Mouse (Mus musculus): Measurements from ENCODE around the gene Kcns1.
A peak's percentile ranks its signal among the peaks of the same experiment; 100 is the strongest.

Gene Kcns1

DNA sequence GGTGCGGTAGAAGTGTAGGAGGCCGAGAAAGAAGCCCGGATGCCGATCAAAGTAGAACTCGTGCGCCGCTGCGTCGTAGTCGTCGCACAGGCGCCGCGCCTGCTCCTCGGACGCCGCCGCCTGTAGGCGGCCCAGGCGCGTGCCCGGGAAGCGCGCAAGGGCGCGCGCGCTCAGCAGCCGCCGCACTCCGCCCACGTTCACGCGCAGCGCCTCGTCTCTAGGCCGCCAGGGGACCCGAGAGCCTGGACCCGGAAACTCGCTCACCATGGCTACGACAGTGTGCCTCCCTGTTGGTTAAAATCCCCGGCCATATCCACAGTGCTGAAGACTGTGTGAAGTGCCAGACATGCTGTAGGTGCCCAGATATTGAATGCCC is 2.4 kb downstream of the Kcns1 start:
- peak in 1 of 2 experiments; percentile 10 for DNase-seq

DNA sequence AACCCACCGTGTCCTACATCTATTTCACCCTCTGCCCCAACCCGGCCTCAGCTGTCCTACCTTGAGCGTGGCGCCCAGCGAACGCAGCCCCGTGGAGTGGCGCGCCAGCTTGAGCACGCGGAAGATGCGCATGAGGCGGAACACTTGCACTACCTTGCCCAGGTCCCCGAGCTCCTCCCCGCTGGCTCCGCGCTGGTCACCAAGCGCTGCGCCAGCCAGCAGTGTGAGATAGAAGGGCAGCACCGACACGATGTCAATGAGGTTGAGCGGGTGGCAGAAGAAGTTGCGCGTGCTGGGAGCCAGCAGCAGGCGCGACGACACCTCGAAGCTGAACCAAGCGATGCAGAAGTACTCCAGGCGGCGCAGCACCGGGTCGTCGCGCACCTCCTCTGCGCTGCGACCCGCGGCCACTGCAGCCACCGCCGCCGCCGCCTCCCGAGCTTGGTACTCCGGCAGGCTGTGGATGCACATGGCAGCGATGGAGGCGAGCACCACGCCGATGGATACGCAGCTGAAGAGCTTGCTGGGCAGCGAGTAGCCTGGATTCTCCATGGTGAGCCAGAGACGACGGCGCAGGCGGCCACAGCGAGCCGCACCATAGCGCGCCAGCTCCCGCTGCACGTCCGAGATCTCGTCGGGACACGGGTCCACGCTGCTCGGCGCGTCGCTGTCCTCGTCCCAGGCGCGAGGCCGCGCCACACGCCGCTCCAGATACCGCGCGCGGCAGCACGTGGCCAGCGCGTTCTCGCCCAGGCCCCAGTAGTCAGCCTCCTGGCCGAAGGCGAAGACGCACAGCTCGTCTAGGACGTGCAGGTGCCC is 3.0 kb downstream of the Kcns1 start:
- DNase-seq = no peak

DNA sequence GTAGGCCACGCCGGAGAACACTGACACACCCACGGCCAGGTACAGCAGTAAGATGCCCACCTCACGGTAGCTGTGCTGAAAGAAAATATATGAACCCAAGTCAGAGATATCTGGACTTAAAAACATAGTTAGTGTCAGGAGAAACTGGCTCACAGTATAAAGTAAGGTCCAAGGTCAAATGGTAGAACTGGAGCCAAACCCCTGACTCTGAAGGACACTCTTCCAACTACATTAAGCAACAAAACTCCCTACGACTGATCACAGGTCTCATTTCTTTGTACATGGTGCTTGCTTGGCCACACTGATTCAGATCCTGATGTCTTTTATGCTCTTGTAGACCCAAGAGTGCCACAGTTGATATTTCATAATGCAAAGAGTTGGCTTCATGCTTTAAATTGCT is 6.0 kb downstream of the Kcns1 start:
- no peak for DNase-seq

DNA sequence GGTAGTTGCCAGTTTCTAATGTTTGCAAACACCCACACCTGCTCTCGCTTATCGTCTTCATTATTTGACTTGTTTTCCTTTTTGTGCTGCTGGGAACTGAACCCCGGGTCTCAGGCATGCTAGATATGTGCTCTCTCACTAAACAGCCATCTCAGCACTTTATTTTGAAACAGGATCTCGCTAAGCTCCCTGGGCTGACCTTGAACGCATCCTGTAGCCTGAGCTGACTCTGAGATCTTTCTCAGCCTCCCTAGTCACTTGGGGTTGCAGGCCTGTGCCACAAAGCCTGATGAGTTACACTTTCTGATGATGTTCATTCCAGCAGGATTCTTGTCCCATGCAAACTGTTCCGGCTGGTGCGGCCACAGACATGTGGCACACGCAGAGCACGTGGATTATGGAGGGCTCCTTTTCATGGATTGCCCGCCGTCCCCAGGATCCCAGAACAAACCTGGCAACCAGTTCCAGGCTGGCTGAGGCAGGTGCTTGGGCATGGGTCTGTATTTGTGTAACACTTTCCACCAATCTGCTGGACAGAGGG is 9.3 kb downstream of the Kcns1 start:
- DNase-seq = no peak

DNA sequence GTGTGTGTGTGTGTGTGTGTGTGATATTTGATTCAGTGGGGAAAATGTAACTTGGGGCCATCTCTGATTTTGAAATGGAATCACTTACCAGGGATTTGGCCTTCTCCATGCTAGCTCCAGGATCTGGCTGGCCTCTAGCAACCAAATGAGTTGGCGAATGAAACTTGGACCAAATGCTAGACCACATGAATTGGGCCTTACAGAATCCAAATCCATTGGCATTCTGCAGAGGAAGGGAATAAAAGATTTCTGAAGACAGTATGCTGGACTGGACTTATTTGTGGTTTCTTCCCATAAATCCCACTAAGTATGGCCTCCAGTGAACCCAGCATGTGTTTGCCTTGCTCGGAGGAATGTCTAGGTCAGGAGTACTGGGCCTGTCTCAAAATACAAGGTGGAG is 12.1 kb downstream of the Kcns1 start:
- DNase-seq = no peak

DNA sequence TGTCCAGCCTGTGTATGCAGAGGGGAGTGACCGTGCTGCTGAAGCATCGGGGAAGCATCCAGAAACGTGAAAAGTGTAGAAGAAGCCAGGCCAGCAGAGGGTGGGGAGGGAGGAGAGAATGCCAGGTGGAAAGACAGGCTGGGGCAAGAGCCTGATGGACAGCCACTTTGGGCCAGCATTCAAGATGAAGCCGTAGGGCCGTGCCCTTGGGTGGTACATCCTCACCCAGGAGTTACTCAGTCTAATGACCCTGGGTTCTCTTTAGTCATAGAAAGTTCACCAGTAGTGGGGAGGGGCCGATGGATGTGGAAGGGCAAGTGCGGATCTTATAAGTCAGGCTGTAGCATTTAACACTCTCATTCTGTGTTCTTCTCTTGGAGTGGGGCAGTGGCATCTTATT is 14.8 kb downstream of the Kcns1 start:
- DNase-seq = no peak

DNA sequence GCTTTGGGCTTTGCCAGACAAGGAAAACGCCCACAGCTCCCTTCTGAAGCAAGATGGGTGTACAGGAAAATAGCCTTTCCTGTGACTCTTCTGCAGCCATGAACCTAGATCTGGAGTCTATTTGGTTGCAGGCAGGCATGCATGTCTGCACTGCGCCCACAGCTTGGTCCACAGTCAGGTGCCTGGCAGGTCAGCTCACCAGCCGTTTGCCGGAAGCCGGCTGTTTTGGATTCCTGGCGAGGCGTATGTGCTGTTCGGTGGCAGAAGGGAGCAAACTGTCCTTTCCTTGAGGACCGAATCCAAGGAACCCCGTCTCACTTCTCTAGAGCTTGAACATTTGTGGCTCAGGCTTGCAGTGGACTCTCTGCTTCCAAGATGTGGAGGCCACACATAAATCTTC is 16.9 kb downstream of the Kcns1 start:
- DNase-seq = no peak

DNA sequence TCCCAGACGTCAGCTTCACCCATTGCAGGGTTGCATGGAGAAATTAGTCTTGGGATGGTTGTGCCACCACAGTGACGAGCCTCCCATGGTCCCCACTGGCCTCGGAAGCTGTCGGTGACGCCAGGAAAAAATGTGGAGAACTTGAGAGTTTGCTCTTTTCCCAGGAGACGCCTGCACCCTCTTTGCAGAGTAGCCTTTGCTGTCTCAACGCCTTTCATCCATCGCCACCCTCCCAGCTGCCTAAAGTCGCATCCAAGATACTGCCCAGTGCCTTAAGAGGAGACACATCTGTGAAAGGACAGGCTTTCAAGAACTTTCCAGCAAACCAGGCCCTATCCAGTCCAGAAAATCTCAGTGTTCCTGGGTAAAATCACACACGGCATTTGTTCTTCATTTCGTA is 18.6 kb downstream of the Kcns1 start:
- no peak for DNase-seq

DNA sequence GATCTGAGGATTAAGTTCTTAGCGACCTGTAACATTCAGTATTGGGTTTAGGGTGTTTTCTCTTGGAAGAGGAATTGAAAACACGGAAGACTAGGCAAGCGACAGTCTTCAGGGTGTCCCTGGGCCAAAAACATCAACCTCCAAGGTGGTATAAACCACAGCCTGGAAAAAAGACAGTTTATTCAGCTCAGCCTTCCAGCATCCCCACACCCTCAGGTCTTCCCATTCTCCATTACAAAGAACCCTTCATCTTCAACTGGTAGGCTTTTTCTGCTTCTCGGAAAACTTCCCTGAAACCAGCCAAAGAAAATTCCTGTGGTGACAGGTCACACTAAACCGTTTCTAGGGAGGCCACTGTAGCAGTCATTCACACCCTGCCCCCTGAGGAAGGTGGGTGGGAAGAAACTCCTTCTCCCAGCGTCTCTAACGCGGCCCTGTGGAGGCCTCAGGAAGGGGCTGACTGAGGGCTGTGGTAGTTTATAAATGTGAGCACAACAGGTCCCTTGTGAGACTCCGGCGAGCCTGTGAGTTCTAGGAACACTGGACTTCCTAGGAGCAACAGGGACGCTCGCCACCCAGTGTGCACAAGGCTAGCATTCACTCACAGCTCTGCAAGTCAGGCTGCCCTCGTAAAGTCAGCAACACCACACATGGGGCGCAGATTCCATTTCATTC is 20.7 kb downstream of the Kcns1 start:
- DNase-seq = no peak

DNA sequence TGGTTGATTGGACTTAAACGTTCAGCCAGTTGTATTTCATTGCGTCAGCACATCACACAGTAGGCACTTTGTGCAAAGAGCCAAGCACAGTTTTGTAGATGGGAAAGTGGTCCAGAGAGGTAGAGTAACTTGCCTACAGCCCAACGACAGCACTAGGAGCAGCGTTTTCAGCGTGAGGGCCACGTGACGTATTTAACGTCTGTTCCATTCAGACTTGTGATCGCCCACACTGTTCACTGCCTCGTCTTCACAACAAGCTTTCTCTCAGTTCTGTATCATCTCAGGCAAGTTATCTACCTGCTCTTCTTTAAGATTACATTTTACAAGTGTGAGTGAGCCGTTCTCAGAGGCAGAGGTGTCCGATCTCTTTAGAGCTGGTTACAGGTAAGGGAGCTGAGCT is 24.4 kb downstream of the Kcns1 start:
- no peak for DNase-seq

DNA sequence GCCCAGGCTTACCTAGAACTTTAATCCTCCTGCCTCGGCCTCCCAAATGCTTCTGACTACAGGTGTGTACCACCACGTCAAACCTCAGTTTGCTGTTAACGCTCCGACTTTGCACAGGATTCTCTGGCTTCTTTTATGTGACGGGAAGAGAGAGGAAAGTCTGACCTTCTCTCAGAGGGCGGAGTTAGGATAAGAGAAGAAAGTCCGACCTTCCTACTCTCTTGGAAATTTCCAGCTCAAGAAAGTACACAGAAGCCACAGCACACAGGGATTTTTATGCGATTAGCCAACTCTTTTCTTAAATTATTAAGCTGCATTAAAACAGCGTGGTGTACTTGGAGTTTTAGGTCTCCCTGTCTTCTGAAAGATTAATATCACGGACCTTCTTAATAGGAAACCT is 26.4 kb downstream of the Kcns1 start:
- no peak for DNase-seq

DNA sequence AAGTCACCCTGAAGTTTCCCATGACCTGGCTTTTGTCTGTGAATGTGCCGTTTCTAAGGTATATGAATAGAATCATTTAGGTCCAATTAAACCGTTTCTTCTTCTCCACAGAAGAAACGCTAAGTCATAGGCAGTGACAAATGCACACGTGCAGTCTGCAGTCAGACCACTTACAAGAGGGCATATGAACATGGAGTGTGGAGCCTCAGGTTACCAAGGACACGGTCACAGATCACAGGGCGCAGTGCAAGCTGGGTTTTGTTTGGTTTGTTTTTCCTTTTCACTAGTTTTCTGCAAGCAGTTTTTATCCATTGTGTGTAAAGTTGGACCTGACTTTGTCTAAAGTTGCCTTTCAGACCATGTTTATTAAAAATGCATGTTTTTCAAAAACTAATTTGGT is 26.9 kb downstream of the Kcns1 start:
- DNase-seq = no peak

DNA sequence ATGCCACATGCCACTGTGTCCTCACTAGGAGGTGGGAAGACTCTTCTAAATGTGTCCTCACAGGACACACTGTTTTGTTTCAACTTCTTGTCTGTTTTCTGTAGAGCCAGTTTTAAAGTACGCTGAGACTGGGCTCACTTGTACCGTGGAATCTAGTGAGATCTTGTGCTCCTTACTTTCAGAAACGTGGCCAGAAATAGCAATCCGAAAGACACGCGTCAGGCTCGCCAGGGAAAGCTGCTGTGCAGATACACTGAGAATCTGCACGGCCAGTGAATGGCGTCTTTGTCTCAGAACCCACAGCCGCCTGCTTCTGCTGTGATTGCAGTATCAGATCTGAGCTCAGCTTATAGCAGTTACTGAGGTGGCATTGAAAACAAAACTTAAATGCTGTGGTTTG is 28.9 kb downstream of the Kcns1 start:
- no peak for DNase-seq

DNA sequence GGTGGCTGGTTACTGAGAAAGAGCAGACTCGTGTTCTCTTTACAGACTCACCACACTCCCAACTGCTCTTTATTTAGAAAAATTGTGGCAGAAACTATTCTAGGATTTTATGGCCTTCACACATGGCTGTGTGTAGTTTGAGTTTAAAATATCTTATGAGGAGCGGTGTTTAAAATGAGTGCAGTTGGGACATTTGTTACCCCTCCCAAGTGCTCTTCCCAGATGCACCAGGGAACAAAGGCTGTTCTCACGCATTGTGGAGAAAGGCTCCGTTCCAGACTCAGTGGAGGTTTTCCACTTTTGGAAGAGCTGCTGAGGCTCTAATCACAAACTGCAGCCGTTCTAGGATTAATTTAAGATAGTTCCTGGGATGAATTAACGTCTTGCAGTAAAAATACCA is 33.2 kb downstream of the Kcns1 start:
- DNase-seq = no peak

DNA sequence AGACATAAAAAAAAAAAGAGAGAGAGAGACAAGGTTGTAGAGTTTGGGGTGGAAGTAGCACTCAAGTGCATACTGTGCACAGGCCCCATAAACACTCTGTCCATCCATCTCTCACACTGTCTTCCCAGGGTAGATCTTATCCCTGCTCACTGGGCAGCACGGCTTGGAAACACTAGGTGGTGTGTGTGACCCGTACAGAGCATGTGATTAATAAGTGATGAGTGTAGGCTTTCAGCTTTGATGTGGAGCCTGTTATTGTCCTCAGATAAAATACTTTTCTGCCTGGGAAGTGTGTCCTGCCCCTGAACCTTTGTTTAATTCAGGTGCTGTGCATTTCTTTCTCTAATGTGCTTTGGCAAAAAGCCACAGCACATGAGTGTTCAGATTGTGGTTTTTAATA is 34.5 kb downstream of the Kcns1 start:
- no peak for DNase-seq

DNA sequence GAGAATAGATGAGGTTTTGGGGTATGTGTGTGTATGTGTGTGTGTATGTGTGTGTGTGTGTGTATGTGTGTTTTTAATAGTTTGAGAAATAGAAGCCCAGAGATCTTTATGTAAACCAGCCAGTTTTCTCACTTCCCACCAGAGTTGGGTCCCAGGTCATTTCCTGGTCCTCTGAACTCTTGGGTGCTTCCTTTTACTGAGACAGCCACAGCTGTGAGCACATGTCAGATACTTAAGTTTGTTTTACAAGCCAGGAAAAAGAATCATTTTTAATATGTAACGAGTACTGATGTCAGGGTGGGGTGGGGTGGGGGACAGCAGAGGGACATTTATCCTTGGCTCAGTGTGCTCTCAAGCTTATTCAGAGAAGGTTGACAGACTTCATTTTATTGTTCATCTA is 35.5 kb downstream of the Kcns1 start:
- no peak for DNase-seq

DNA sequence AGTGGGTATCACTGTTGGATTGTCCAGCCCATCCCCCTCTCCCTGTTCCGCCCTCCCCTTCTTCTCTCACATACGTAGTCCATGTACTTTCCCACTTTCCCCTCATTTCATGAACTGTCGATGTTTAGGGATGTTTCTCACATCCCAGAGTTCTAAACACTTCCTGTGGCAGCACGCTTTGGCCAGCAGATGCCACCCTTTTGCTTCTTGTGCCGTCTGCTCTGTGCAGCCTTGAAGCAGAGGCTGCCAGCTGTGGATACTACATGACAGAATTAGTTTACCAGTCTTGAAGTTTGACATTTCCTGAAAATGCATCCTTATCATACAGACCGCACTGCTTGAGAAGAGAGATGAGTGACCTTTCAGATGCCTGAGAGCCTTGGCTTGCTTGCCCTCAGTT is 36.4 kb downstream of the Kcns1 start:
- DNase-seq = no peak

DNA sequence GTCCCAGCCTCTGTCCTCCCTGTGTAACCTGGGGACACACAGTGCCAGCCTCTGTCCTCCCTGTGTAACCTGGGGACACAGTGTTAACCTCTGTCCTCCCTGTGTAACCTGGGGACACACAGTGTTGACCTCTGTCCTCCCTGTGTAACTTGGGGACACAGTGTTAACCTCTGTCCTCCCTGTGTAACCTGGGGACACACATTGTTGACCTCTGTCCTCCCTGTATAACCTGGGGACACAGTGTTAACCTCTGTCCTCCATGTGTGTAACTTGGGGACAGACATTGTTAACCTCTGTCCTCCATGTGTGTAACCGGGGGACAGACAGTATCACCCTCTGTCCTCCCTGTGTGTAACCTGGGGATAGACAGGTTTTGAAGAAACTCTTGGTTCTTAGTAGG is 39.3 kb downstream of the Kcns1 start:
- no peak for DNase-seq

DNA sequence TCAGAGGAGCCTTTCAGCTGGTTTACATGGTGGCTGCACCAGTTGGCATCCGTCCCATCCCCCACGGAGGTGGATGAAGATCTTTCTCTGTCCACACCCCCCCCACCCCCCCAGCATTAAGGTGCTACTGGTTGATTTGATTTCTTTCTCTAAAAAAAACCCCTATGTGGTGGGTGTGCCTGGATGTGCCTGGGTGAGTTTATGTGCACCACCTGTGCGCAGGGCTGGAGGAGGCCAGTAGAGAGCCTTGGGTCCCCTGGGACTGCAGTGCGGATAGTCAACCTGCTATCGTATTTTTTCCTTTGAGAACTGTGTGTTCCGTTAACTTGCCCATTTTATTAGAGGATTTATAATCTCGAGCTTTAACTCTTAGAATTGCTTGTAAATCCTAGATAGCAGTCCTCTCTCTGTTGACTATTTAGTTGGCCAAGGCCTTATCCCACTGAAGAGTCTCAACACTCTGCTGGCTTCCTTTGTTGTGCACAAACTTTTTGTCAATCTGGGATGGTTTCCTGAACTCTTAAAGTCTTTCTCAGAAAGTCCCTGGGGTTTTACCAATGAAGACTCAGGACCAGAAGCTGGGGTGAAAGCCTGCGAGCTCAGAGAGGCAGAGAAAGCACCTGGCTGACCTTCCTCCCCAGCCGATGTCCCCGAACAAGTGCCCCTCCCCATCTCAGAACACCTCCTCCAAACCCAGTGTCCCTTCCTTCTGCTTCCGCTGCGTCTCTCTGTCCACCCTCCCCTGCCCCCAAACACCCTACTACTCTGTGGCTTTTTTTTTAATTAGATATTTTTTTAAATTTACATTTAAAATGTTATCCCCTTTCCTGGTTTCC is 42.1 kb downstream of the Kcns1 start:
- DNase-seq = no peak

DNA sequence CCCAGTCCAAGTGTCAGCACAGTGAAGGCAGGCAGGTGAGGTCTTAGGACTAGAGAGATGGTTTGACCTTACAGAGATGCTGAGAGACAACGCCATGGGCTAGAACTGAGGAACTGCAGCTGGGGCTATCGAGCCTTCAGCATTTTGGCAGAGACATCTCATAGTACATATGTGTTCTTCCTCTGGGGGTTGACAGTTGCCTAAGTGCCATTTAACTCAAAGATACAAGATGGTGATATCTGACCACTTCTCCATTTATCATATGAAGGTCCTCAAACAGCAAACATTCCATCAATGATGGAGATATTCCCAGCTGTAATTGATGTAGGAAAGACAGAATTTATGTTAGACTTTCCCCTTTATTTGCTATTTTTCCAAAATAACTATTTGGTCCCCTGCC is 43.6 kb downstream of the Kcns1 start:
- DNase-seq = no peak

DNA sequence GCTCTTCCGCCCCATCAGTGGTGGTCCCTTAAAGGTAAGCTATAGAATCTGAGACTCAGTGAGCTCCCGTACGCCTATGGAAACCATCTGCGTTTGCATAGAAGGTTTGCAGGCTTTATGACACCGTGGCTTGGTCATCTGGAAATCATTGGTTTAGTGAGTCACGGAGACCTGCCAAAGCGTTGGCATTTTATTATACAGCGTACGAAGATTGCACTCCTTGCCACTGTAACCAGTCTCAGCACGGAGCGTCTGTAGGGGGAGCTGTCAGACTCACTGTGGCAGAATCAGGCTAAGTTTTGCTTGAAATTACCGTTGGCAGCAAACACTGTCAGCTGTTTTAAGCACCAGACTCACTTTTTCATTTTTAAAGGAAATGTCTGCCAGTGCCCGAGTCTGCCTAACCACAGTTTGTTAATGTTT is 44.4 kb downstream of the Kcns1 start:
- no peak for DNase-seq

DNA sequence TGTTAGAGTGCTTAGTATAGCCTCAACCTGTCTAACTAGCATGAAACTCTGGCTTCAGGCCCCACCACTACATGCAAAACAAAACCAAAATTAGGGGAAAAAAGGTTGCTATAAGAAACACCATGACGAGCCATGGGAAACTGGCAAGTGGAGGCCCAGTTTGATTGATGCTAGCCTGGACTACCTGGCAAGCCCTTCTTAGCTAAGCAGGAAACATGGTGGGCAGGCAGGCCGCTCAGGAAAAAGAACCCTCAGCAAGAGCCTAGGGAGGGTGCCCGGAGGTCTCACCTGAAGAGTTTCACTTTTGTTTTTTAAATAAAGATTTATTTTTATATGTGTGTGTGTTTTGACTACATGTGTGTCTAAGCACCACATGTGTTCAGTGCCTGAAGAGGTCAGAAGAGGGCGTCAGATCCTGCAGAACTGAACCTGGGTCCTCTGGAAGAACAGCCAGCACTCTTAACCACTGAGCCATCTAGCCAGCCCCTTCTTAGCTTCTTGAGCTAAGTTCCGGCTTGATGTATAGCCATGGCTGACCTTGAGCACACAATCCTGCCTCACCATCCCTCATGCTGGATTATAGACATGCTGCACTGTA is 47.6 kb downstream of the Kcns1 start:
- no peak for DNase-seq

DNA sequence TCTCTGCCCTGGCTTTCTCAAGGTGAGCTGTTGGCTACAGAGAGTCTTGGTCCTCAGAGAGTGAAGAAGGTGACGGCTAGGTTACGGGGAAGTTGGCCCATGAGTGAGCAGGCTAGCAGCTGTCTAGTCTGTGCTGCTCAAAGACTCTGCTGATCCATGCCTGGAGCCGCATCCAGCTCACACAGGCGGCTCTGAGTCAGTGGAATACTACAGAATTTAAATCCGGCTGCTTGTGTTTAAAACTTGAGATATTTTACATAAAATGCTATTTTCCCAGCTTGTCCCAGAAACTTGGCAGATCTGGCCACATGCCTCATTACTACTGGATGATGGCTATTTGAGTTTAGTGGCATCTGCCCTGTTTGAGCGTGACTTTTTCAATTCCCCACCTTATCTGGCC is 51.4 kb downstream of the Kcns1 start:
- no peak for DNase-seq

Data from thymus, postnatal 36 days (tissue).